Mouse (Mus musculus) heart, embryonic 13.5 days (tissue): ENCODE measurements around the gene Syt2. TPM values are rescaled to one million over a fixed set of nuclear protein-coding genes. Genes with fewer than 3 reads are reported as not detected.
A peak's percentile ranks its signal among the peaks of the same experiment; 100 is the strongest.

Experiments used
- ATAC-seq: fragments of 200-750 bp; cut with Nextera tagmentation; 2 replicates; pipeline ENCODE4 v1.8.0; 2017; ENCODE audit warnings: moderate TSS enrichment; ENCODE audit not compliant: insufficient number of reproducible peaks, low FRiP score, low TSS enrichment; ENCODE audit errors: extremely low read depth
- H3K27ac ChIP-seq: fragments of 300-500 bp; sonication (generic); replicated peaks from 2 replicates; pipeline ENCODE4 v1.5.1; 2015; ENCODE audit warnings: moderate library complexity, mild to moderate bottlenecking, inconsistent platforms
- H3K27me3 ChIP-seq: fragments of 300-500 bp; sonication (generic); replicated peaks from 2 replicates; pipeline ENCODE4 v1.6.1; 2015; ENCODE audit warnings: mild to moderate bottlenecking, inconsistent platforms
- H3K36me3 ChIP-seq: fragments of 300-500 bp; sonication (generic); 2 replicates; pipeline ENCODE4 v1.6.1; 2015; ENCODE audit warnings: mild to moderate bottlenecking, inconsistent platforms
- H3K4me1 ChIP-seq: fragments of 300-500 bp; sonication (generic); 2 replicates; pipeline ENCODE4 v1.6.1; 2015; ENCODE audit warnings: inconsistent platforms
- H3K4me2 ChIP-seq: fragments of 300-500 bp; sonication (generic); 2 replicates; pipeline ENCODE4 v1.6.1; 2015; ENCODE audit warnings: inconsistent platforms, mild to moderate bottlenecking, moderate library complexity
- H3K4me3 ChIP-seq: fragments of 300-500 bp; sonication (generic); 2 replicates; pipeline ENCODE4 v1.5.1; 2015; ENCODE audit warnings: moderate library complexity, mild to moderate bottlenecking, inconsistent platforms
- H3K9ac ChIP-seq: fragments of 300-500 bp; sonication (generic); 2 replicates; pipeline ENCODE4 v1.6.1; 2015; ENCODE audit warnings: inconsistent platforms, mild to moderate bottlenecking, moderate library complexity
- H3K9me3 ChIP-seq: fragments of 300-500 bp; sonication (generic); 2 replicates; pipeline ENCODE4 v1.6.1; 2016; ENCODE audit warnings: inconsistent platforms
- WGBS: fragments of 180-500 bp; shearing (Covaris S2); methylation state at CpG from one replicate; pipeline ENCODE4 v1.1.7; 2015; ENCODE audit warnings: mixed read lengths; 5-methylcytosine and 5-hydroxymethylcytosine counted together
- polyA plus RNA-seq: library from polyadenylated mRNA; unstranded; fragments of >200 nt; fragmentation: Nextera tagmentation; extraction: Ambion mirVana; gene quantifications from 2 replicates; pipeline ENCODE4 v1.2.1, GENCODE M21; 2015

Syt2 gene
- polyA plus RNA-seq, 1 experiment from 2014 or later: 0.20 TPM

- peaks cover 65% of the 10 kb centered on the region for H3K36me3 ChIP-seq
- peak overlapping the region; percentile 68 for H3K9ac ChIP-seq
- no peaks in the 10 kb centered on the region for H3K27me3 ChIP-seq
- H3K4me1 ChIP-seq: peaks cover 56% of the 10 kb centered on the region
- 0 out of 2 replicates have a peak overlapping the region, but pooled peaks have one; percentile 22 for H3K4me2 ChIP-seq
- WGBS: 81% methylated on average over 12 of the region's 12 CpGs
- no peaks in the 10 kb centered on the region for H3K9me3 ChIP-seq
- no peak for ATAC-seq
- H3K4me3 ChIP-seq: no peak overlapping the region
- peak overlapping the region; percentile 81 for H3K27ac ChIP-seq
Measured at GRCm38 (mm10) chr1:134777201-134777885, 130.9 kb downstream of the Syt2 start.

GRCm38 (mm10) chr1:134777936-134778548, 131.6 kb downstream of the Syt2 start:
- WGBS: 38% methylated on average over 13 of the region's 13 CpGs
- no peak for ATAC-seq
- Histone ChIP-seq H3K4me3 (no peak overlapping the region), H3K4me1 (peaks cover 56% of the 10 kb centered on the region), H3K36me3 (peaks cover 58% of the 10 kb centered on the region), H3K9me3 (no peaks in the 10 kb centered on the region), H3K9ac (peak overlapping the region; percentile 68), H3K4me2 (peak overlapping the region; percentile 22), H3K27me3 (no peaks in the 10 kb centered on the region), H3K27ac (peak overlapping the region; percentile 81)

- no peak for ATAC-seq
Measured at GRCm38 (mm10) chr1:134782797-134783196, 136.3 kb downstream of the Syt2 start.

GRCm38 (mm10) chr1:134783958-134784357, 137.5 kb downstream of the Syt2 start:
- Histone ChIP-seq H3K4me2 (peak overlapping the region; percentile 5; the same call in 1 of the 2 replicates), H3K27ac (peak overlapping the region; percentile 91), H3K27me3 (no peaks in the 10 kb centered on the region), H3K36me3 (peaks cover 18% of the 10 kb centered on the region), H3K4me1 (peaks cover 58% of the 10 kb centered on the region), H3K9me3 (no peaks in the 10 kb centered on the region), H3K4me3 (no peak overlapping the region), H3K9ac (peak overlapping the region; percentile 42)
- 20% methylated on average over 4 of the region's 4 CpGs for WGBS
- ATAC-seq: peak; percentile 51; the same call in 1 of the 2 replicates

More at GRCm38 (mm10) chr1:134782797-134783196, 136.3 kb downstream of the Syt2 start:
- peaks cover 58% of the 10 kb centered on the region for H3K4me1 ChIP-seq
- no peak overlapping the region for H3K9ac ChIP-seq
- H3K4me3 ChIP-seq: no peak overlapping the region
- H3K27ac ChIP-seq: 0 out of 2 replicates have a peak overlapping the region, but pooled peaks have one; percentile 28
- no peak overlapping the region for H3K4me2 ChIP-seq
- 83% methylated on average over 5 of the region's 5 CpGs for WGBS
- no peaks in the 10 kb centered on the region for H3K9me3 ChIP-seq
- H3K27me3 ChIP-seq: no peaks in the 10 kb centered on the region
- peaks cover 18% of the 10 kb centered on the region for H3K36me3 ChIP-seq

GRCm38 (mm10) chr1:134784481-134784880, 138.0 kb downstream of the Syt2 start:
- peak overlapping the region; percentile 42 for H3K9ac ChIP-seq
- 54% methylated on average over 6 of the region's 6 CpGs for whole genome bisulfite sequencing
- H3K9me3 ChIP-seq: no peaks in the 10 kb centered on the region
- ATAC-seq: no peak
- H3K4me3 ChIP-seq: no peak overlapping the region
- H3K4me2 ChIP-seq: 0 out of 2 replicates have a peak overlapping the region, but pooled peaks have one; percentile 5
- H3K36me3 ChIP-seq: peaks cover 16% of the 10 kb centered on the region
- H3K4me1 ChIP-seq: peaks cover 58% of the 10 kb centered on the region
- peak overlapping the region; percentile 91 for H3K27ac ChIP-seq
- no peaks in the 10 kb centered on the region for H3K27me3 ChIP-seq

- no peaks in the 10 kb centered on the region for H3K27me3 ChIP-seq
- H3K27ac ChIP-seq: peak overlapping the region; percentile 91
- no peak overlapping the region for H3K4me2 ChIP-seq
- H3K4me3 ChIP-seq: no peak overlapping the region
- ATAC-seq: no peak
- H3K4me1 ChIP-seq: peaks cover 58% of the 10 kb centered on the region
- H3K9me3 ChIP-seq: no peaks in the 10 kb centered on the region
- 82% methylated on average over 1 of the region's 1 CpGs for WGBS
- peak overlapping the region; percentile 42 for H3K9ac ChIP-seq
- peaks cover 12% of the 10 kb centered on the region for H3K36me3 ChIP-seq
Measured at GRCm38 (mm10) chr1:134784911-134785310, 138.4 kb downstream of the Syt2 start.

- Histone ChIP-seq H3K36me3 (no peaks in the 10 kb centered on the region), H3K4me3 (no peak overlapping the region), H3K27me3 (no peaks in the 10 kb centered on the region), H3K9me3 (no peaks in the 10 kb centered on the region), H3K4me2 (no peak overlapping the region), H3K27ac (peak overlapping the region; percentile 24; the same call in 1 of the 2 replicates), H3K4me1 (peaks cover 67% of the 10 kb centered on the region), H3K9ac (peak overlapping the region; percentile 40; the same call in 1 of the 2 replicates)
- 49% methylated on average over 7 of the region's 7 CpGs for WGBS
- no peak for ATAC-seq
Measured at GRCm38 (mm10) chr1:134788096-134788495, 141.6 kb downstream of the Syt2 start.

GRCm38 (mm10) chr1:134790716-134791439, 144.4 kb downstream of the Syt2 start:
- Histone ChIP-seq H3K4me2 (no peak overlapping the region), H3K9me3 (no peaks in the 10 kb centered on the region), H3K27ac (0 out of 2 replicates have a peak overlapping the region, but pooled peaks have one; percentile 26), H3K4me3 (no peak overlapping the region), H3K4me1 (peaks cover 43% of the 10 kb centered on the region), H3K27me3 (no peaks in the 10 kb centered on the region), H3K36me3 (no peaks in the 10 kb centered on the region), H3K9ac (no peak overlapping the region)
- WGBS: 73% methylated on average over 2 of the region's 2 CpGs
- ATAC-seq: no peak

GRCm38 (mm10) chr1:134791456-134791855, 145.0 kb downstream of the Syt2 start:
- Histone ChIP-seq H3K4me3 (no peak overlapping the region), H3K36me3 (peaks cover under 1% of the 10 kb centered on the region; the same call in 1 of the 2 replicates), H3K27me3 (no peaks in the 10 kb centered on the region), H3K4me1 (peaks cover 43% of the 10 kb centered on the region), H3K9me3 (no peaks in the 10 kb centered on the region), H3K27ac (no peak overlapping the region), H3K4me2 (no peak overlapping the region), H3K9ac (no peak overlapping the region)
- ATAC-seq: no peak

- H3K9me3 ChIP-seq: no peaks in the 10 kb centered on the region
- no peaks in the 10 kb centered on the region for H3K27me3 ChIP-seq
- 79% methylated on average over 1 of the region's 1 CpGs for WGBS
- H3K27ac ChIP-seq: no peak overlapping the region
- peaks cover 25% of the 10 kb centered on the region for H3K36me3 ChIP-seq
- peaks cover 25% of the 10 kb centered on the region for H3K4me1 ChIP-seq
- H3K4me3 ChIP-seq: no peak overlapping the region
- no peak overlapping the region for H3K4me2 ChIP-seq
- no peak overlapping the region for H3K9ac ChIP-seq
- ATAC-seq: no peak
Measured at GRCm38 (mm10) chr1:134796076-134796475, 149.6 kb downstream of the Syt2 start.

GRCm38 (mm10) chr1:134796536-134796935, 150.1 kb downstream of the Syt2 start:
- Histone ChIP-seq H3K4me2 (no peak overlapping the region), H3K4me1 (peaks cover 26% of the 10 kb centered on the region), H3K9me3 (no peaks in the 10 kb centered on the region), H3K36me3 (peaks cover 25% of the 10 kb centered on the region), H3K27me3 (no peaks in the 10 kb centered on the region), H3K27ac (no peak overlapping the region), H3K4me3 (no peak overlapping the region), H3K9ac (no peak overlapping the region)
- no peak for ATAC-seq
- WGBS: 80% methylated on average over 3 of the region's 3 CpGs
